Mouse (Mus musculus) gastrocnemius, postnatal 25 days (tissue): ENCODE measurements around the gene Slc30a10. TPM values are rescaled to one million over a fixed set of nuclear protein-coding genes. Genes with fewer than 3 reads are reported as not detected.

ENCODE experiments used
- DNase-seq: peaks from one replicate; pipeline ENCODE4 v3.0.0; 2022
- long read RNA-seq, 2 experiments: library from polyadenylated mRNA; stranded (forward); transcript quantifications; one replicate each; pipeline ENCODE4 v2.0.0; 2021
- total RNA-seq, 2 experiments: library from RNA; stranded (reverse); gene quantifications; 1 replicate in 1 of 2; 2 replicates in 1 of 2; pipeline ENCODE4 v1.2.3; 2021

Gene Slc30a10
- total RNA-seq: not detected
- long read RNA-seq, experiment 1: 0 reads
- long read RNA-seq, experiment 2: 0 reads

DNA sequence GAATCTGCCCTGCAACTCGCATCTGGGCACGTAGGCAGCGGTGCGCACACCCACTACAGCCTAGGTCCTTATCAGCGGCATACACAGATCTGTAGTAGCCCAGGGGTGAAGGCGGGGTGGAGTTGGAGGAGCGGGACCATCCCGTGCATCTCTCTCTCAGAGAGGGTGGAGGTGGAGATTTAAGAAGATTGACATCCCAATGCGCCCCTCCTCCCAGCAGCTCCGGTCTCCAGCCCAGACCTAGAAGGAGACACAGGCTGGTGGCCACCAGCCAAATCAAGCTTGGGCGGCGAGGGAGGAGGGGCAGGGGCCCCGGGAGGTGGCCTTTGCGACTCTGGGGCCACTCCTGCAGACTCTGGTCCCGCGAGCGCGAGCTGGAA lies at the start of gene Slc30a10:
Gene Slc30a10 (plus strand): TSS at position 274 of the 380 bp plus-strand sequence.
- DNase-seq: no peak

DNA sequence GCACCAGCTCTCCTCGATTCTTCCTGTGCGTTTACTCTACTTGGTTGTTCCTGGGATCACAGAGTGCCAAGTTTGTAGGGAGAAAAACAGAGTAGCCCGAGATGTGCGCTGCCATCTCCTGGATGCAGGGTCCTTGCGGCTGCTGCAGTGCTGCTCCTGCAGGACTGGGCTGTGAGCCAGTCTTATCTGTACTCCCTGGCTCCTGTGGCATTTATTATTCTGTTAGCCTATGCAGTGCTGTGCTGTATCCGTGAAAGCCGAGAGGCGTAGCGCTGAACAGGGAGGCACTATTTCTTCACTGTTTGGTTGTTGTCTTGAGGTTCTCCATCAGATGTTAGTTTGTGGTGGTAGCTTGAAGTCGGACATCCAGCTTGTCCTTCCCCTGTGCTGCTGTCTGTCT lies 48.7 kb upstream of the Slc30a10 start:
- DNase-seq: no peak

DNA sequence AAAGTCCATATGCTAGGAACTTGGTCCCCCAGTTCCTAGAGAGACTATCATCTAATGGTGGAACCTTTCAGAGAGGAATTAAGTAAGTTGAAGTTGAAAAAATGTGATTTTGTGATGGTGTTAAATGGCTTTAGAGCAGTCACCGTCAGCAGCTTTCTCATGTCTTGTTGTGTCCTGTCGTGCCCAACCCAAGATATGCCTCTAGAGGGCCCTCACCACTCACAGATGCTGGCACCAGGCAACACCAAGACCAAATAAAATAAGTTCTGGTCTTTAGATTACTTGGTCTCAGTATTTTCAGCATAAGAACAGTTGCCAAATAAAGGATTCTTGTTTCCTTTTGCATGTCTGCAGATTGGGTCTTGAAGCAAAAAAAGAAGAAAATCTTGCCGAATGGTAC lies 44.8 kb upstream of the Slc30a10 start:
- no peak for DNase-seq

DNA sequence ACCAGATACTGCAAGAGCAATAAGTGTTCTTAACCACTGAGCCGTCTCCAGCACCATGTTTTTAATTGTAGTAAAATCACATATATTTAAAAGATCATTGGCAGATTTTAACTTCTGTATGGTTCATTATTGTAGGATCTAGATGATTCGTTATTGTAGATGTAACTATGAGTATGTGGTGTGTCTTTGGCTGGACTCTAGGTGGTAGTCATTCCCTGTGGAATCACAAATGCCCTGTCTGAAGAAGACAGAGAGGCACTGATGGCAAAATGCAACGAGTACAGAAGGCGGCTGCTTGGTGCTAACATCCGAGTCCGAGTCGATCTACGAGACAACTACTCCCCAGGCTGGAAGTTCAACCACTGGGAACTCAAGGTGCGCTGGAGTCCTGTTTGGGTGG lies 36.6 kb upstream of the Slc30a10 start:
- no peak for DNase-seq

DNA sequence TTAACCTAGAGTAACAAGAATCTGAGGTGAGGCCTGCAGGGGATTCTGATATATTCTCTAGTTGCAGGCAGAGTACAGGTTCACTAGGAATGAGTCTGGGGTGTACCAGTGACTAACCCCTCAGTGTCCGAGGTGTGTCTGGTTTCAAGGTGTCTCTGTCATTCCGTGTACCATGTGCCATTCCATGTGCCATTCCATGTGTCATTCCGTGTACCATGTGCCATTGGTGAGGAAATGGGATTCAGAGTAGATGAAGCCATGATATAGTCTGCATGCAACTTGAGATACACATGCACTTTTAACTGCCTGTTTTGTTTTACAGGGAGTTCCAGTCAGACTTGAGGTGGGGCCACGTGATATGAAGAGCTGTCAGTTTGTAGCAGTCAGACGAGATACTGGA lies 34.8 kb upstream of the Slc30a10 start:
- no peak for DNase-seq

DNA sequence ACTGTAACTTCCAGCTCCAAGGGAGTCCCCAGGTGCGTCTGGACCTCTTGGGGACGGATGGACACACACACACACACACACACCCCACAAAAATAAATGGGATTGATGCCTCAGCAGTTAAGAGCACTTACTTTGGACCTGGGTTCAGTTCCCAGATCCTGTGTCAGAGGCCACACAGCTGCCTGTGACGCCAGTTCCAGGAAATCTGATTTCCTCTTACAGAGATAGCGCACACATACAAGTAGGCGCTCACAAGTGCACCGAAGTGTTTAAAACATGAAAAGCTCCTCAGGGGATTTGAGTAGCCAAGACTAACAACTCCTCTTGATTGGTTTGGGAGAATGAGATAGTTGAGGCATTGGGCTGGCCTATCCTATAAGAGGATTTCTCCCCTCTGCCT lies 33.9 kb upstream of the Slc30a10 start:
- DNase-seq: no peak

DNA sequence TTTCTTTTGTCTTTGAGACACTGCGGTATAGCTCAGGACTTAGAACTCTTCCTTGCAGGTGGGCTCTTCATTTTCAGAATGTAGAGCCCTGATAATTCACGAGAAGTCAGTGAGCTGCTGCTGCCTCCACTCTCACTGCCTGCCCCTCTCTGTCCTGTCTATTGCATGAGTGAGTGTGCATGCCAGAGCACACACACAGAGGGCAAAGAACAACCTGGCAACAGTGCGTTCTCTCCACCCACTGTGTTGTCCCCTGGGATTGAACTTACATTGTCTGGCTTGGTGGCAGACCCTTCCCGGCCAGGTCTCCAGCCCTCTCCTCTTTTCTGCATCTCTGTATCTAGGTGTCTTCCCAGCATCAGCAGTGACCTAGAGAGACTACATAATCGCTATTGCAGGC lies 28.1 kb upstream of the Slc30a10 start:
- DNase-seq: no peak

DNA sequence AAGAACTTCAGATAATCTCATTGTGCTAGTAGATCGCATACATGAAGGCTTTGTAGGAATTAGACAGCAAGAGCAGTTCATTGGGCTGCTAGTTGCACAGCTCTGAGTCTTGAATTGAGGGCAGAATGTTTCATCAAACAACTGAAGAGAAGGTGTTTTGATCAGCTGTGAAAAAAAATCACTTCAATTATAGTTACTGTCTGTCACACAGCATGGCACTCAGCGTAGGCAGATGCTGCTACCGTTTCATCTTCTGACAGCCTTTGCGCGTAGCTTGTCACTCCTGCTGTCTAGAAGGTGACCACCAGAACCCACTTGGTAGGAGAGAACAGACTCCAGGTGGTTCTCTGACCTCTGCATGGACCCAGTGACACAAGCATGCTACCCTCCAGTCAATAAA lies 24.2 kb upstream of the Slc30a10 start:
- DNase-seq: no peak

DNA sequence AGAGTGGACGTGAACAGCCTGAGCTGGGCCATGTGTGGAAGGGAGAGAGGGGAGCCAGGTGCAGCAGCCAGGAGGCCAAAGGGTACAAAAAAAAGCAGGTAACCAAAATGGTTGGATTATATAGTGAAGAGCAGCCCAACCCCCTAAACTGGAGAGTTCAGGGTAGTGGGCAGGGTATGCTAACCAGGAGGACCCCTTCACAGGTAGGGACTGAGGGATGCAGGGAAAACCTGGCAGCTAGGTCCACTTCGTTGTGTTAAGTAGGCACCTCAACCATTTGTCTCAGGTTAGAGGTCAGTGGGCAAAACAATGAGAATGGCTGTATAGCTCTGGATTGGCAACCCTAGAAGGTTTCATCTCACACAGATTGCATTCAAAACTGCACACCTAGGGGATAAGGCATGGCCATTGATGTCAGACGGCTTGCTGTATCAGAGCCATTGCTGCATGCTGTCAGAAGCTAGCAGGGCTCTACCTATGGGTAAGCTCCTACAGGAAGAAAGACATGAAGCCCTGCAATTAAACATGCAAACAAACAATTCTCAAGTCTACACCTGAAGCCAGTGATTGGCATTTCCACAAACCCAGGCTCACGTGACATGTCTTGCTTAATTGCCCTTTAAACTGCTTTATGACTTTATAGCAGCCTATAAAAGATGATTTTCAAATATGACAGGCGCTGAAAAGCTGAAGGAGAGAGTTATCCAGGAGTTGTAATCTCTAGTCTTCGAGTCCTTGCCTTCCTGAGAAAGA lies 23.2 kb upstream of the Slc30a10 start:
- no peak for DNase-seq

DNA sequence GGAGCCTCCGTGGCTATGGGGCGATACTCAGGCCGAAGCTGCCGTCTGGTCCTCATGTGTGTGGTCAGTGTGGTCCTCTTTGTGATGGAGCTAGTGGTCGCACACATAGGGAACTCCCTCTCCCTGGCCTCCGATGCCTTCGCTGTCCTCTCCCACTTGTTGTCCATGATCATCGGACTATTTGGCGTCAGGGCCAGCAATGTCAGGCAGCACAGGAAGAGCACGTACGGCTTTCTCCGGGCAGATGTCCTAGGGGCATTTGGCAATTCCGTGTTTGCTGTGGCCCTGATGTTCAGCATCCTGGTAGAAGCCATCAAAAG lies 22.7 kb upstream of the Slc30a10 start:
- DNase-seq: no peak

DNA sequence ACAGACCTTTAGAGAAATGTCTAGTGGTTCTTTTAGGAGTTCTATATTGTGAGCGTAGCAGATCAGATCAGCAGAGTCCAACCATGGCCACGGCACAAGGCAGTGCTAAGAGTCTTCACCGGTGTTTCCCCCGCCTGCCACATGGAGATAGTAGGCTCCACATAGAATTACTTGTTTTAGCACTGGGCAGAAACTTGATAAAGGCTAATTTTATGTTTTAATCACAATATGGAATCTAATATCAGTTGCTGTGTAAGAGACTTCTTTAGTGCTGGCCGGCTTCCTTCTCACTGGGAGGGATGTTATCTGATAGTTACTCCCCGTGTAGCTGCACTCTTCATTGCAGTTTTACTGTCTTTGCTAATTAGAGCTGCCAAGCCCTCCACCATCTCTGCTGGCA lies 21.5 kb upstream of the Slc30a10 start:
- no peak for DNase-seq

DNA sequence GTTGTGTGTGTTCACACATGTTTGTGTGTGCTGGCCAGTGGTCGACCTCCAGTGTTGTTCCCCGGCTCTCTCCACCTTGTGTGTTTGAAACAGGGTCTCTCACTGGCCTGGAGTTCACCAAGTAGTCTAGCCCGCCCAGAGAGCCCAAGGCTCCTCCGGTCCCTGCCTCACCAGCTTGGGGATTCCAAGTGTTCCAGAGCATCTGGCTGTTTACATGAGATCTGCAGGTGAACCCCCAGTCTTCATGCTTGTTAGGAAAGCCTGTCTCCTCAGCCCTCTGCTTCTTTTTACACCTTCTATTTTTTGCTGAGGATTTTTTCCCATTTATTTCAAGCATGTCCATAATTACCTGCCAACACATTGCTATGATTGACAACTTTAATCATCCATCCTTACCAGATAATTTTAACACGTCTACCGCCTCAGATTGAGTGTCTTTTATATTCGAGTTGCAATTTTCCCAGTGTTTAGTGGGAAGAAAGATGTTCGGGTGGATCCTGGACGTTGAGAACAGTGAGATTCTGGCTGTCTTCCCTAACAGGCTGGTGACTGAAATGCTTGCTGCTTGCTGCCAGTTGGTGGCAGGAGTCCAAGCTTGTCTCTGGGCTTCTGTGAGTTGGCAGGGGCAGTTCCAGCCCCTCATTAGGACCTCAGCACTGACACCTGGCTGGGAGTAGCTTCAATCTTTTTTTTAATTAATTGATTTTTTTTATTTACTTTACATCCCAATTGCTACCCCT lies 15.6 kb upstream of the Slc30a10 start:
- no peak for DNase-seq

DNA sequence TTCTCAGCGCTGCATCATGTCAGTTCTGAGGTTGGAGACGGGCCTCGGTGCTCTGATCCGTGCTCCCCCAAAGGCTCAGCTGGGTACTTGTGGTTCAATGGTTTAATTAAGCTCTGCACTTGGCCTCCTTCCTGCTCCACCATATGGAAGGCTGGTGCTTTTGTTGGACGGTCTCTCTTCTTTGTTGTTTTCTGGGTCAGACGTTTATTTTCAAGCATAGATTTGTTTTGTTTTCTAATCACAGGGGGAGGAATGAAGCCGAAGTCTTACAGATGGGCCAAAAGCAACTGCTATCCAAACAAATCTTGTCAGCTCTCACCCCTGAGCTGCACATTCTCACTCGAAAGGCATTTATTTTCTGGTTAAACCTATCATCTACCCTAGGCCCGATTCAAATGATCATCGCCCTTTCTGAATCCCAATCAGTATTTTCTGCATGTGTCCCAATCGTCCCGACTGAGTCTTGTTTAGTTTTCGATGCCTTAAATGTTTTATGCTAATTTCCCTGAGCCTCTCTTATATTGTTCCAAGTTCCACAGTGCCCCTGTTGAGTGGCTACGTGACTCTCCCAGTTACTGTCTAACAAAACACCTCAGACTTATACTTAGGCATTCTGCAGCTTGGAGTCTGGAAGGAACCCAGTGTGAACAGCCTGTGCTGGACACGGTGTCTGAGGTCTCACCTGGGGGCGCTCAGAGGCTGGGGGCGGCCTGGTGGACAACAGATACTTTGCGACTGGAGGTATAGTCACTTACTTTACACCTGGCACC lies 12.8 kb upstream of the Slc30a10 start:
- DNase-seq: no peak

DNA sequence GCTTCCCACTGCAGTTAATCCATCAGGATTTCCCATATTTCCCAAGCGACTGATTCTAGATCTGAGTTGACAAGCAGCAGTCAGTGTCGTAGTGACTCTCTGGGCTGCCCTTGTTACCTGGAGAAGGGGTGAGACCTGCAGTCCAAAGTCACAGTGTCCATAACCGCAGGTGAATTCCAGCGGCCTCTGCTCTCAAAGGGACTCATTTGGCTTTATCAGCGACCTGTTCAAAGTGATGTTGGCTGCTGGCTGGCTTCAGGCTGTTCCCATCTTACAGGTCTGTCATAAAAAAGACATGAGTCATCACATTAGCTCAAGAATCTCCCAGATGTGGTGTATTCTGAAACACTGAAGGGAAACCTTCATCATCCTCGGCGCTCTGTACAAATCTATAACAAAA lies 5.7 kb upstream of the Slc30a10 start:
- DNase-seq: no peak

DNA sequence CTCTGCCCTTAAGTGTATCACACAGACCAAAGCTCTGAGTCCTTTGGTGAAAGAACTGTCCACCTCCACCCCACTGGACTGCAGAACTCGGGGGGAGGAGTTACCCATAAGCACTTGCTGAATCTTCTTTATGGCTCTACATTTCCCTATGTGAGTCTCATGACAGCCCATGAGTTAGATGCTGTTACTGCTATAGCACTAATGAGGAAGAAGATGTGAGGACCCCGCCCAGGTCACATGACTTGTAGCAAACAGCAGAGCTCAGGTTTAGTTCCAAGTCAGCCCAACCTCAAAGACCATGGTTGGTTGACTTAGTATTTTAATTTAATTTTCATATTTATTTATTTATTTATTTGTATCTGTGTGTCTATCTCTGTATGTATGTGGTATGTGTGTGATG lies 4.9 kb upstream of the Slc30a10 start:
- no peak for DNase-seq

DNA sequence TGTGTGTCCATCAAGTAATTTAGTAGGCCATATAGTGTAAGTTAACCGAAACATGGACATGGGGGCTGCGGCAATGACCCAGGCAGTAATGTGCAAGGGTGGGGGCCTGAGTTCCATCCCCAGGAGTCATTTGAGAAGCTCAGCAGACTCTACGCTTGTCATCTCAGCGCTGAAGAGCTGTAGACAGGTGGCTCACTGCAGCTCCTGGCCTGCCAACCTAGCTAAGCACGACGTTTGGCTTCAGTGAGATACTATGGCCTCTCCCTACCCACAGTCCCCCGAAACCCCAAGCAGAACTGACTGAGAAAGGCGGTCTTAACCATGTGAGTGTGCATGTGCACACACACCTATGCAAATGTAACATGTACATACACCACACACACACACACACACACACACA lies 3.6 kb upstream of the Slc30a10 start:
- DNase-seq: no peak

DNA sequence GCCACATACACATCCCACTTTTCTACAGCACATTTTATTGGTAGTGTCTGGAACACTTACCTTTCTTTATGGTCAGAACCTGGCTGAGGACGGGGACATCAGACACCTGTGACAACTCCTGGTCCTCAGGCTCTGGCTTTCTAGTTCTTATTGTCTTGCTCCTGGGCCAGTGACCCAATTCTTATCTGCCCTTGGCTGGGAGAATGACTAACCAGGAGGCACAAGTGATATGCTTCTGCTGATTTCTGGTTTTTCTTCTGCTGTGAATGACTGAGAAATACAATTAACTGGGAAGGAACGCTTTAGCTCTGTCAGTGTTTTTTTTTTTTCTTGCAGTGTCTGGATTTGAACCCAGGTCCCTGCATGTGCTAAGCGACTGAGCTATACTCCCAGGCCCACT lies 3.2 kb upstream of the Slc30a10 start:
- no peak for DNase-seq

DNA sequence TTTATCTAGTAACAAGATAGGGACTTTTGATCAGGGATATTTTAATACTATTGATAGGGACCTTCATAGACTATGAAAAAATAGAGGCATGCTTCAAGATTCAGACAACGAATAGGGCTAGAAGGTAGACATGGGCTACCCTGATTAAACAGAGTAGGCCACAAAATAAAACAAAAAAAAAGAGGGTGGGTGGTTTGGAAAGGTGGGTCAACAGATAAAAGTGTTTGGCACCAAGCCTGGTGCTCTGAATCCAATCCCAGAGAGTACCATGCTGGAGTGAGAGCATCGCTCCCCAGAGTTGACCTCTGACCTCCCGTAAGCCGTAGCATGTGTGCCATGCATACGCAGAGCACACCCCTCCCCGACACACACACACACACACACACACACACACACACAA lies 2.2 kb upstream of the Slc30a10 start:
- DNase-seq: no peak

DNA sequence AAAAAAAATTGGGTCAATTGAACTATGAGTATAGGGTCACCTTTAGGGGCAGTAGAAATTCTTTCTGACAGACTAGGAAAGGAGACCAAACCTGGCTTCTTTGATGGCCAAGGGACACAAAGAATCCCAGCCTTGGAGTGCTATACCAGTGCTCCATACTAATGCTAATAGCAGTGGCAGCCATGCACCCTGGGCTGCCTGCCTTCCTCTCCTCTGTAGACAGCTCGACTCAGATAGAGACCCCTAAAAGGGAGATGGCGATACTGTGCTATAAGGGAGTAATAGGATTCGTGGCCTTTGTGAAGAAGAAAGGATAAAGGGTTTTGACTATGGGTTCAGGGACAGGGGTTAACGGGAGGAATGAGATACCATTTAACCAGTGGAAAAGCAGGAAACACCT lies 504 bp upstream of the Slc30a10 start:
- no peak for DNase-seq

DNA sequence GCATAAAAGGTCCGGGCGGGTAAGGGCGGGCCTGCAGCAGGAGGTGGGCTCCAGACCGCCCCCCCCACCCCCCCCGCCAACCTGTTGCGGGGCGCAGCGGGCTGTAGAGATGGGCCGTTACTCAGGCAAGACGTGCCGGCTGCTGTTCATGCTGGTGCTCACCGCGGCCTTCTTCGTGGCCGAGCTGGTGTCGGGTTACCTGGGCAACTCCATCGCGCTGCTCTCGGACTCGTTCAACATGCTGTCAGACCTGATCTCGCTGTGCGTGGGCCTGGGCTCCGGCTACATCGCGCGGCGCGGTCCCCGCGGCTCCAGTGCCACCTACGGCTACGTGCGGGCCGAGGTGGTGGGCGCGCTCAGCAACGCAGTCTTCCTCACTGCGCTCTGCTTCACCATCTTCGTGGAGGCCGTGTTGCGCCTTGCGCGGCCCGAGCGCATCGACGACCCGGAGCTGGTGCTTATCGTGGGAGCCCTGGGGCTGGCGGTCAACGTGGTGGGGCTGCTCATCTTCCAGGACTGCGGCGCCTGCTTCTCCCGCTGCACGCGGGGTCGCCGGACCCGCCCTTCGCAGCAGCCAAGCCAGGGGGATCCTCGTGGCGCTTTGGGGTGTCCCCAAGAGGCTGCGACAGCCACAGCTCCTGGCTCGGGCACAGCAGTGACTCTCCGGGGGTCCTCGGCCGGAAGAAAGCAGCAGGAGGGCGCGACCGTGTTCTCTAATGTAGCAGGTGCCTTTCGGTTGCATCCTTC lies 480 bp downstream of the Slc30a10 start:
- no peak for DNase-seq

DNA sequence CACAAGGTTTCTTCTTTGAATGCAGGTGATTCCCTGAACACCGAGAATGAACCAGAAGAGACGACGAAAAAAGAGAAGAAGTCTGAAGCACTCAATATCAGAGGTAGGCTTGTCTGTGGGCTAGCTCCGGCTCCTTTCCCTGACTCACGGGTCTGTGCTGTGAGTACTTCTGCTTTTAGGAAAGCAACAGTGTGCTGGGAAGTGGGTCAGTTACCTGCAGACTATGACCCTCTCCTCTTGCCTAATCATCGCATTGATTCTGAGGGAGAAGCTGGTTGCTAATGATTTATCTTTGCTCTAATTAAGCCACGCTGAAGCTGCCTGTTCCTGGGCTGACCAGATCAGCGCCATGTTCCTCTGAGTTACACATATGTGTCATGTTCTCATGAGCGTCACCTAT lies 1.7 kb downstream of the Slc30a10 start:
- DNase-seq: no peak

DNA sequence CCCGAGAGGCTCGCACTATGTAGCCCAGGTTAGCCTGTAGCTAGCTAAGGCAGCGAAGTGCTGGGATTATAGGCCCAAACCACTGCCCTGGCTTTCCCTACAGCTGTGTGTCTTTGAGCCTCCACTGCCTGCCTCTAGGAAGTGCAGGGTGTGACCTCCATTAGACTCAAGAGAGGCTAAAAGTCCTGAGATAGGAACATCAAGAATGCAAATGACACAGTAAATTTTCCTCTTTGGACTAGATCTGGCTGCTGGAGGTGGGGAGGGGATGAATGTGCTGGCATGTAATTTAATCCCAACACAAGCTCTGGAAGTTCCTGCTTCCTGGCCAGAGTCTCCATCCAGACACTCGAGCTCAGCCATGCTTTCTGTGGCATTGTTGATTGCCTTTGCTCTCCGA lies 5.4 kb downstream of the Slc30a10 start:
- no peak for DNase-seq

DNA sequence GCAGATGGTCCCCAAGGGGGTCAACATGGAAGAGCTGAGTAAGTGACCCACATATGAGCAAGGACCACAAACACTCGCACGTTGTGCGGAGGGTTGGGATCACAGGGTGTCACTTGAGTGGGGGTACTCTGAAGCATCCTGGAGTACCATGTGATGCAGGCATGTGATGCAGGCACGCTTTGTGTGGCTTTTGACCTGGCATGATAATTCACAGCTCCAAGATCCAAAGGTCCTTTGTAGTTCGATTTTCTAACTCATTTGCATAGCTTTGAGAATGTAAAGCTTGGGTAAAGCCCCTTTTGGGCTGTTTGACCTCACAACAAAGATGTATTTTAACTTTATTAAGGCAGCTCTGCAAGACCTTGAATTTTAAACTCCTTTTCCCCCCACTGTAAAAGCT lies 8.2 kb downstream of the Slc30a10 start:
- no peak for DNase-seq
